Mouse (Mus musculus) CH12.LX (cell line): ENCODE data around the gene Gad1. TPM values are rescaled to one million over a fixed set of nuclear protein-coding genes. Genes with fewer than 3 reads are reported as not detected.

Experiments used
- DNase-seq: peaks from one replicate; pipeline ENCODE4 v3.0.0-alpha.2; 2013; ENCODE audit errors: extremely low read depth
- H3K27ac ChIP-seq: 2 replicates; pipeline ENCODE4 v1.5.1; 2012; ENCODE audit warnings: low read depth, mild to moderate bottlenecking, control low read depth, moderate library complexity; ENCODE audit not compliant: insufficient read depth
- H3K27me3 ChIP-seq: replicated peaks from 2 replicates; pipeline ENCODE3; 2012; ENCODE audit warnings: inconsistent platforms
- H3K36me3 ChIP-seq, 2 experiments: replicated peaks in 1 of 2; 2 replicates each; pipeline versions ENCODE3 to v1.6.1; 2012; ENCODE audit warnings: inconsistent platforms in 1 of 2, low read length in 1 of 2, mild to moderate bottlenecking in 1 of 2, mixed read lengths in 1 of 2, moderate library complexity in 1 of 2; ENCODE audit not compliant: control insufficient read depth in 1 of 2, insufficient read depth in 1 of 2
- H3K4me1 ChIP-seq, 2 experiments: 2 replicates each; pipeline ENCODE4 v1.6.1; 2012; ENCODE audit warnings: inconsistent platforms in 1 of 2, moderate library complexity in 1 of 2; ENCODE audit not compliant: insufficient read depth in 2 of 2, control insufficient read depth in 1 of 2
- H3K4me2 ChIP-seq: 2 replicates; pipeline ENCODE4 v1.6.1; 2012; ENCODE audit warnings: low read depth, mild to moderate bottlenecking, control low read depth; ENCODE audit not compliant: poor library complexity, insufficient read depth, severe bottlenecking
- H3K4me3 ChIP-seq, 3 experiments: fragments of 150-350 bp in 1 of 3; sonication (generic) in 1 of 3; replicated peaks in 1 of 3; 2 replicates each; pipeline versions ENCODE3 to v1.5.1; 2011 to 2012; ENCODE audit warnings: low read depth in 2 of 3, low read length in 2 of 3, mild to moderate bottlenecking in 2 of 3, moderate library complexity in 2 of 3, control low read depth in 1 of 3, improper control_type of control experiment in 1 of 3, inconsistent platforms in 1 of 3, mixed read lengths in 1 of 3; ENCODE audit not compliant: poor library complexity in 1 of 3
- H3K79me2 ChIP-seq: replicated peaks from 2 replicates; pipeline ENCODE4 v1.6.1; 2012; ENCODE audit warnings: mild to moderate bottlenecking, moderate library complexity; ENCODE audit not compliant: control insufficient read depth, poor library complexity, insufficient read depth, severe bottlenecking; ENCODE audit errors: extremely low read depth
- H3K9ac ChIP-seq: 2 replicates; pipeline ENCODE4 v1.6.1; 2012; ENCODE audit warnings: low read depth, mild to moderate bottlenecking, control low read depth, moderate library complexity; ENCODE audit not compliant: insufficient read depth
- H3K9me3 ChIP-seq: replicated peaks from 2 replicates; pipeline ENCODE3; 2012; ENCODE audit warnings: low read length, inconsistent platforms, mixed read lengths
- CTCF ChIP-seq, 2 experiments: IDR thresholded peaks in 1 of 2; conservative IDR thresholded peaks in 1 of 2; 2 replicates each; pipeline ENCODE4 v1.5.1; 2011 to 2012; ENCODE audit warnings: low read depth in 2 of 2, low read length in 2 of 2, improper control_type of control experiment in 1 of 2, inconsistent platforms in 1 of 2, mild to moderate bottlenecking in 1 of 2, moderate library complexity in 1 of 2
- JUN ChIP-seq: IDR thresholded peaks from 2 replicates; pipeline ENCODE4 v1.6.1; 2011; ENCODE audit warnings: low read depth, mild to moderate bottlenecking, low read length, improper control_type of control experiment, moderate library complexity; ENCODE audit not compliant: insufficient read depth
- JUND ChIP-seq: conservative IDR thresholded peaks from 2 replicates; pipeline ENCODE4 v1.6.1; 2011; ENCODE audit warnings: low read depth, low read length, improper control_type of control experiment
- MAFK ChIP-seq: IDR thresholded peaks from 2 replicates; pipeline ENCODE4 v1.6.1; 2011; ENCODE audit warnings: low read length, improper control_type of control experiment; ENCODE audit not compliant: insufficient replicate concordance
- MAZ ChIP-seq: IDR thresholded peaks from 2 replicates; pipeline ENCODE4 v1.6.1; 2012; ENCODE audit warnings: low read depth, mild to moderate bottlenecking, inconsistent platforms, low read length, improper control_type of control experiment, moderate library complexity
- NELFE ChIP-seq: IDR thresholded peaks from 2 replicates; pipeline ENCODE4 v1.6.1; 2011; ENCODE audit warnings: low read depth, low read length, improper control_type of control experiment
- RAD21 ChIP-seq: IDR thresholded peaks from 2 replicates; pipeline ENCODE4 v1.6.1; 2011; ENCODE audit warnings: low read depth, mild to moderate bottlenecking, low read length, improper control_type of control experiment, moderate library complexity
- SMC3 ChIP-seq: IDR thresholded peaks from 2 replicates; pipeline ENCODE4 v1.6.1; 2011; ENCODE audit warnings: low read depth, low read length, improper control_type of control experiment
- UBTF ChIP-seq: IDR thresholded peaks from 2 replicates; pipeline ENCODE4 v1.6.1; 2012; ENCODE audit warnings: low read depth, mild to moderate bottlenecking, inconsistent platforms, low read length, improper control_type of control experiment, moderate library complexity
- USF2 ChIP-seq: conservative IDR thresholded peaks from 2 replicates; pipeline ENCODE4 v1.6.1; 2011; ENCODE audit warnings: low read depth, low read length, improper control_type of control experiment
- dilution Hi-C: fragments of 300-500 bp; cut with MboI; formaldehyde crosslinking; loops from 2 replicates; pipeline ENCODE4 v1.14.3; 2020; ENCODE audit warnings: low sequenced_read_pairs; ENCODE audit not compliant: extremely low pct_unique_long_range_greater_than_20kb, extremely low pct_ligation_motif_present
- in situ Hi-C: fragments of 300-500 bp; cut with MboI; formaldehyde crosslinking; loops from 3 replicates; pipeline ENCODE4 v1.14.3; 2019; ENCODE audit warnings: low sequenced_read_pairs, low pct_ligation_motif_present, low pct_unique_long_range_greater_than_20kb, mixed read lengths
- polyA plus RNA-seq: library from polyadenylated mRNA; unstranded; fragments of >175 nt; gene quantifications from 2 replicates; pipeline ENCODE4 v1.2.1, GENCODE M21; 2012; ENCODE audit warnings: low read depth; ENCODE audit not compliant: insufficient read length
- total RNA-seq, 2 experiments: library from RNA; depleted of rRNA; stranded (reverse); fragments of 300-350 nt in 1 of 2; fragments of >200 nt in 1 of 2; gene quantifications; 2 replicates each; pipeline ENCODE4 v1.2.3; 2012 to 2014

Gene Gad1
- total and polyA plus RNA-seq, 3 experiments, result 1.3 to 1.9 (median 1.4) TPM

DNA sequence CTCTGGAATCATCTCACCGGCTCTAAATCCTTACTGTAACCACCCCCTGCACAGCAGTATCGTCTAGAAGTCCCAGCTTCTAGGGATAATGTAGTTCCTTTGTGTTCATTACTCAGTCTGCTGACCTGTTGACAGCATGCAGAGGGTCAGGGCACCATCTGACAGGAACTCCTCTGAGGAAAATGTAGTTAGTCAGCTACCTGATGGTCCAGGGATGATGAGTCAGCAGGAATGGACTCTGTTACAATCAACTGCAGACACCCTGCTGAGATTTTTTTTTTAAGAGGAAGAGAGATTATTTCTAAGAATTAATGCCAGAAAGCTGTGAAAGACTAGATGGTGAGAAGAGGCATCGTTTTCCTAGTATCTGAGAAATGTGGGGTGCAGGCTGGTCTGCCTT lies 63.7 kb downstream of the Gad1 start:
- Histone ChIP-seq H3K36me3 (no peaks in the 10 kb centered on the region), H3K27me3 (no peaks in the 10 kb centered on the region)
- peak; percentile 91 for TF ChIP-seq MAFK
- no peak for TF ChIP-seq USF2
- TF ChIP-seq, all 38 proteins: peak for 1
- Histone ChIP-seq H3K79me2 (no peaks in the 10 kb centered on the region), H3K9ac (no peak overlapping the region), H3K4me1 (peaks cover 17 to 52% of the 10 kb centered on the region in 2 experiments), H3K4me2 (no peak overlapping the region), H3K4me3 (no peak overlapping the region), H3K27ac (no peak overlapping the region), H3K9me3 (no peaks in the 10 kb centered on the region)
- dilution Hi-C loops, result no loop called here
- no peak for DNase-seq
- in situ Hi-C loops, result no loop called here

DNA sequence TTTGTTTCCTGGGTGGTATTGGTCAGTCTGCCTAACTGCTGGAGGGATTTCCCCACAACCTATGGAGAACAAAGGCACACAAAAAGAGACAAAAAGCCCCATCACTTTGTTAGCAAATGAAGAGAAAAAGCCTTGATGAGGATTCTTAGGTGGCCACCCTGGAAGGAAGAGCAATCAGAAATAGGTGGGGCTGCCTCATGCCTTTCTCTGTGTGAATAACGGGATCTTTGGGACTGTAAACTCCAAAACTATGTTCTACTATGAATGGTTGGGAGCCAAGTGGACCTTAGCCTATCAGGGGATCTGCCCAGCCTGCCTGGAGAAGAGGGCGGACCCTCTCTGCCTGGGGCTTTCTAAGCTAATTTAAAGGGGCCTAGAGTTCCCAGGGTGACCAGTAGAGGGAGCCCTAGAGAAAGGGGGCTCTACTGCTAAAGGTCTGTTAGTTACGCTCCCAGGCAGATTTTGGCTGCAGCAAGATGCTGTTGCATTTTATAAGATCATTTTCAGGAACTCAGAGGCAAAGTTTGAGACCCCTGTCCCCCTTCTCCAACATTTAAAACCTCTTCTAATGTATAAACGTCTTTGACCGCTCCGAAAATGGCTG lies 66.5 kb downstream of the Gad1 start:
- H3K4me3 ChIP-seq, result no peak overlapping the region
- no peaks in the 10 kb centered on the region for H3K79me2 ChIP-seq
- H3K27ac ChIP-seq, result no peak overlapping the region
- H3K4me1 ChIP-seq, result peaks cover 17 to 42% of the 10 kb centered on the region in 2 experiments
- no peak overlapping the region for H3K4me2 ChIP-seq
- TF ChIP-seq CTCF (conservative IDR thresholded peaks at IDR 0.05 in 1 of 2, IDR thresholded peaks at IDR 0.05 in 1 of 2; ENCODE audit: low read depth in 2 of 2, low read length in 2 of 2) (peak; percentile 54 to 70), NELFE (no peak), SMC3 (no peak)
- DNase-seq, result peak; percentile 31
- H3K36me3 ChIP-seq, result no peaks in the 10 kb centered on the region
- in situ Hi-C loops (no loop called here), dilution Hi-C loops (no loop called here)
- peaks cover 2% of the 10 kb centered on the region for H3K27me3 ChIP-seq
- H3K9me3 ChIP-seq, result no peaks in the 10 kb centered on the region
- no peak overlapping the region for H3K9ac ChIP-seq

DNA sequence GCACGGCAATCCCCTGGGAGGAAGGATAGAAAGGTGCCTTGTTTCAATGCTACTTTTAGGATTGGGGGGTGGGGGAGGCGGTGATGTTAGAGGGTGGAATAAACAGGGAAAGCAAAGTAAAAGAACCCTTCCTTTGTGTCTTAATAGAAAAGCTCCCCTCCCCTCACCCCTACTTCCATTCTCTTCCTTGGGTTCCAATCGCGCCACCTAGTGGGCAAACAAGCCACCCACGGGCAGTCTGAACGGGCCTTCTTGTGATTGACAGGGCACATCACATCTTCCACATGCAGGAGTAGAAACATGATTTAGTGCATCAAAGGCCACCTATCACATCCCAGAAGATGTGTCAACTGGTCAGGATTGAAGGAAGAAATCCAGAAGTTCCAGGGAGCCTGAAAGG lies 67.4 kb downstream of the Gad1 start:
- Histone ChIP-seq H3K27me3 (peaks cover 2% of the 10 kb centered on the region), H3K36me3 (no peaks in the 10 kb centered on the region), H3K4me3 (no peak overlapping the region), H3K27ac (no peak overlapping the region), H3K9me3 (no peaks in the 10 kb centered on the region), H3K79me2 (no peaks in the 10 kb centered on the region), H3K4me2 (no peak overlapping the region), H3K4me1 (peaks cover 13 to 33% of the 10 kb centered on the region in 2 experiments), H3K9ac (no peak overlapping the region)
- dilution Hi-C loops (no loop called here), in situ Hi-C loops (no loop called here)
- TF ChIP-seq SMC3, result peak; percentile 57
- TF ChIP-seq JUND, result no peak
- TF ChIP-seq CTCF (conservative IDR thresholded peaks at IDR 0.05 in 1 of 2, IDR thresholded peaks at IDR 0.05 in 1 of 2; ENCODE audit: low read depth in 2 of 2, low read length in 2 of 2), result peak; percentile 50 to 77
- TF ChIP-seq UBTF, result no peak
- TF ChIP-seq RAD21, result peak; percentile 48
- no peak for TF ChIP-seq JUN
- TF ChIP-seq MAZ, result no peak
- peak; percentile 78 for DNase-seq
